Mouse (Mus musculus): ENCODE results near the gene Cox8b. TPM values are rescaled to one million over a fixed set of nuclear protein-coding genes. Genes with fewer than 3 reads are reported as not detected.

Gene Cox8b
- total and polyA plus RNA-seq, 3 experiments, result not detected

GRCm38 (mm10) chr7:140855181-140855580 lies 45.1 kb downstream of the Cox8b start:
- H3K27me3 ChIP-seq (replicated peaks), result no peaks in the 10 kb centered on the region
- no peak for DNase-seq (ENCODE audit: extremely low read depth)
- peak overlapping the region; percentile 84 to 98 (median 86) for H3K4me3 ChIP-seq (replicated peaks in 1 of 3; ENCODE audit: low read depth in 2 of 3, low read length in 2 of 3, poor library complexity in 1 of 3)
- dilution Hi-C loops (cut with MboI; ENCODE audit: extremely low pct_ligation_motif_present, extremely low pct_unique_long_range_greater_than_20kb, low sequenced_read_pairs) (no loop called here), in situ Hi-C loops (cut with MboI; ENCODE audit: low pct_ligation_motif_present, low pct_unique_long_range_greater_than_20kb, low sequenced_read_pairs) (no loop called here)
- H3K9me3 ChIP-seq (replicated peaks; ENCODE audit: low read length), result no peaks in the 10 kb centered on the region
- peak overlapping the region; percentile 83 for H3K9ac ChIP-seq (ENCODE audit: insufficient read depth, low read depth)
- peaks cover 21 to 33% of the 10 kb centered on the region in 2 experiments for H3K4me1 ChIP-seq (ENCODE audit: control insufficient read depth in 1 of 2, insufficient read depth in 2 of 2)
- H3K4me2 ChIP-seq (ENCODE audit: insufficient read depth, low read depth, poor library complexity, severe bottlenecking), result peak overlapping the region; percentile 81
- no peak for TF ChIP-seq MYC (IDR thresholded peaks at IDR 0.05; ENCODE audit: low read depth, low read length)
- no peak for TF ChIP-seq EP300 (IDR thresholded peaks at IDR 0.05; ENCODE audit: low read length)
- no peak for TF ChIP-seq ZC3H11A (IDR thresholded peaks at IDR 0.05; ENCODE audit: low read depth, low read length)
- no peak for TF ChIP-seq NELFE (IDR thresholded peaks at IDR 0.05; ENCODE audit: low read depth, low read length)
- no peak for TF ChIP-seq MAX (IDR thresholded peaks at IDR 0.05; ENCODE audit: low read length)
- TF ChIP-seq IRF4 (IDR thresholded peaks at IDR 0.05; ENCODE audit: low read depth, low read length), result no peak
- no peak for TF ChIP-seq MAFK (IDR thresholded peaks at IDR 0.05; ENCODE audit: insufficient replicate concordance, low read length)
- TF ChIP-seq UBTF (IDR thresholded peaks at IDR 0.05; ENCODE audit: low read depth, low read length), result no peak
- TF ChIP-seq HCFC1 (IDR thresholded peaks at IDR 0.05; ENCODE audit: low read depth, low read length), result no peak
- TF ChIP-seq CTCF (conservative IDR thresholded peaks at IDR 0.05 in 1 of 2, IDR thresholded peaks at IDR 0.05 in 1 of 2; ENCODE audit: low read depth in 2 of 2, low read length in 2 of 2), result no peak
- TF ChIP-seq BHLHE40 (IDR thresholded peaks at IDR 0.05; ENCODE audit: low read depth, low read length), result no peak
- no peak for TF ChIP-seq MAZ (IDR thresholded peaks at IDR 0.05; ENCODE audit: low read depth, low read length)
- no peak for TF ChIP-seq RAD21 (IDR thresholded peaks at IDR 0.05; ENCODE audit: low read depth, low read length)
- no peak for TF ChIP-seq MXI1 (IDR thresholded peaks at IDR 0.05; ENCODE audit: low read depth, low read length)
- TF ChIP-seq JUND (conservative IDR thresholded peaks at IDR 0.05; ENCODE audit: low read depth, low read length), result no peak
- TF ChIP-seq CHD1 (IDR thresholded peaks at IDR 0.05; ENCODE audit: low read depth, low read length), result no peak
- no peak overlapping the region for H3K27ac ChIP-seq (ENCODE audit: insufficient read depth, low read depth)
- H3K36me3 ChIP-seq (replicated peaks in 1 of 2; ENCODE audit: control insufficient read depth in 1 of 2, insufficient read depth in 1 of 2, low read length in 1 of 2), result peaks cover 47 to 66% of the 10 kb centered on the region in 2 experiments
- peaks cover 33% of the 10 kb centered on the region for H3K79me2 ChIP-seq (replicated peaks; ENCODE audit: control insufficient read depth, extremely low read depth, insufficient read depth, poor library complexity, severe bottlenecking)

DNA sequence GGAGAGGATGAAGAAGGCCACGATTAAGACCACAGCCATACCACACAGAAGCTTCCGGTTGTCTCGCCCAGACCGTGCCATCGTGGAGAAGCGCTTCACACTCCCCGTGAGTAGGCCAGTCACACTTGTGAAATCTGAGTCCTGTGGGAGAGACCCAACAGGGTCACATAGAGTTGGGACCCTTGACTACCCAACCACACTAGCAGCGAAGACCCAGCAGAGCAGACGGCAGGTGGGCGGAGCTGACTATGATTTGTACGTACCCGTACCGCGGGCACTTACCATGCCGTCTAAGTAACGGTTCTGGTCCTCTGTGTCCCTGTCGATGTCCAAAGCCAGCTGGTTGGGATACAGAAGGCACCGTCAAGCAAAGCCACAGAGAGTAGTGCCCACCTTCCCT lies 45.8 kb downstream of the Cox8b start:
- TF ChIP-seq NELFE (IDR thresholded peaks at IDR 0.05; ENCODE audit: low read depth, low read length) (no peak), MAZ (IDR thresholded peaks at IDR 0.05; ENCODE audit: low read depth, low read length) (no peak), CHD1 (IDR thresholded peaks at IDR 0.05; ENCODE audit: low read depth, low read length) (no peak), MAFK (IDR thresholded peaks at IDR 0.05; ENCODE audit: insufficient replicate concordance, low read length) (no peak), CTCF (conservative IDR thresholded peaks at IDR 0.05 in 1 of 2, IDR thresholded peaks at IDR 0.05 in 1 of 2; ENCODE audit: low read depth in 2 of 2, low read length in 2 of 2) (no peak), HCFC1 (IDR thresholded peaks at IDR 0.05; ENCODE audit: low read depth, low read length) (no peak), RCOR1 (conservative IDR thresholded peaks at IDR 0.05; ENCODE audit: low read depth, low read length) (no peak), CHD2 (IDR thresholded peaks at IDR 0.05; ENCODE audit: low read length) (no peak), MAX (IDR thresholded peaks at IDR 0.05; ENCODE audit: low read length) (no peak), USF2 (conservative IDR thresholded peaks at IDR 0.05; ENCODE audit: low read depth, low read length) (no peak), ZNF384 (IDR thresholded peaks at IDR 0.05; ENCODE audit: low read depth, low read length) (no peak), NRF1 (IDR thresholded peaks at IDR 0.05; ENCODE audit: low read depth, low read length) (no peak), ZC3H11A (IDR thresholded peaks at IDR 0.05; ENCODE audit: low read depth, low read length) (no peak), IRF4 (IDR thresholded peaks at IDR 0.05; ENCODE audit: low read depth, low read length) (no peak), ETS1 (conservative IDR thresholded peaks at IDR 0.05; ENCODE audit: low read depth, low read length) (no peak), TBP (conservative IDR thresholded peaks at IDR 0.05; ENCODE audit: low read depth, low read length) (no peak), GABPA (IDR thresholded peaks at IDR 0.05; ENCODE audit: insufficient replicate concordance, low read depth, low read length) (no peak), SMC3 (IDR thresholded peaks at IDR 0.05; ENCODE audit: low read depth, low read length) (no peak), KAT2A (IDR thresholded peaks at IDR 0.05; ENCODE audit: insufficient replicate concordance, low read length) (no peak)
- in situ Hi-C loops (cut with MboI; ENCODE audit: low pct_ligation_motif_present, low pct_unique_long_range_greater_than_20kb, low sequenced_read_pairs), result no loop called here
- no peak overlapping the region for H3K9ac ChIP-seq (ENCODE audit: insufficient read depth, low read depth)

More for the DNA sequence above, 45.8 kb downstream of the Cox8b start:
- Histone ChIP-seq H3K79me2 (replicated peaks; ENCODE audit: control insufficient read depth, extremely low read depth, insufficient read depth, poor library complexity, severe bottlenecking) (peaks cover 28% of the 10 kb centered on the region), H3K4me2 (ENCODE audit: insufficient read depth, low read depth, poor library complexity, severe bottlenecking) (no peak overlapping the region), H3K27ac (ENCODE audit: insufficient read depth, low read depth) (no peak overlapping the region), H3K27me3 (replicated peaks) (no peaks in the 10 kb centered on the region), H3K4me3 (replicated peaks in 1 of 3; ENCODE audit: low read depth in 2 of 3, low read length in 2 of 3, poor library complexity in 1 of 3) (no peak overlapping the region), H3K36me3 (replicated peaks in 1 of 2; ENCODE audit: control insufficient read depth in 1 of 2, insufficient read depth in 1 of 2, low read length in 1 of 2) (peaks cover 44 to 60% of the 10 kb centered on the region in 2 experiments), H3K4me1 (ENCODE audit: control insufficient read depth in 1 of 2, insufficient read depth in 2 of 2) (peaks cover 16 to 26% of the 10 kb centered on the region in 2 experiments), H3K9me3 (replicated peaks; ENCODE audit: low read length) (no peaks in the 10 kb centered on the region)
- dilution Hi-C loops (cut with MboI; ENCODE audit: extremely low pct_ligation_motif_present, extremely low pct_unique_long_range_greater_than_20kb, low sequenced_read_pairs), result no loop called here
- no peak for DNase-seq (ENCODE audit: extremely low read depth)

Measured in CH12.LX (cell line).